Mouse (Mus musculus): Measurements from ENCODE around the gene Bsnd. TPM values are rescaled to one million over a fixed set of nuclear protein-coding genes. Genes with fewer than 3 reads are reported as not detected.

Gene Bsnd
- total RNA-seq, 1 experiment, result 0.09 TPM

GRCm38 (mm10) chr4:106533421-106534080 is 41.5 kb upstream of the Bsnd start:
- TF ChIP-seq CHD2 (IDR thresholded peaks at IDR 0.05; ENCODE audit: low read depth, low read length) (no peak), MAFK (IDR thresholded peaks at IDR 0.05; ENCODE audit: insufficient read depth, low read depth, low read length) (no peak), HCFC1 (IDR thresholded peaks at IDR 0.05; ENCODE audit: borderline replicate concordance, insufficient read depth, low read length) (no peak), ZNF384 (IDR thresholded peaks at IDR 0.05; ENCODE audit: low read depth, low read length) (no peak)
- in situ Hi-C loops (cut with MboI; ENCODE audit: low sequenced_read_pairs in 2 of 2, unreplicated experiment in 2 of 2), result no loop called here
- H3K27ac ChIP-seq (ENCODE audit: insufficient read depth, low read depth, low read length, poor library complexity, severe bottlenecking), result no peak overlapping the region
- no peak overlapping the region for H3K4me3 ChIP-seq (ENCODE audit: insufficient read depth in 1 of 2, low read depth in 1 of 2, low read length in 2 of 2, poor library complexity in 1 of 2, severe bottlenecking in 1 of 2)
- no peaks in the 10 kb centered on the region for H3K9me3 ChIP-seq (ENCODE audit: control insufficient read depth, insufficient read depth, low read depth, low read length)
- H3K36me3 ChIP-seq (ENCODE audit: control insufficient read depth, insufficient read depth, low read length, poor library complexity, severe bottlenecking), result no peaks in the 10 kb centered on the region
- H3K4me1 ChIP-seq (ENCODE audit: control insufficient read depth in 2 of 2, insufficient read depth in 2 of 2, low read length in 2 of 2, poor library complexity in 1 of 2), result peaks cover 0 to 5% of the 10 kb centered on the region in 2 experiments; a peak in 1 of 4 replicates
- no peak overlapping the region for H3K9ac ChIP-seq (ENCODE audit: insufficient read depth, low read depth, low read length, poor library complexity, severe bottlenecking)
- DNase-seq (ENCODE audit: low read depth, low spot score), result no peak

- H3K4me3 ChIP-seq (ENCODE audit: insufficient read depth in 1 of 2, low read depth in 1 of 2, low read length in 2 of 2, poor library complexity in 1 of 2, severe bottlenecking in 1 of 2), result no peak overlapping the region
- H3K9ac ChIP-seq (ENCODE audit: insufficient read depth, low read depth, low read length, poor library complexity, severe bottlenecking), result no peak overlapping the region
- peaks cover 0 to 5% of the 10 kb centered on the region in 2 experiments; a peak in 1 of 4 replicates for H3K4me1 ChIP-seq (ENCODE audit: control insufficient read depth in 2 of 2, insufficient read depth in 2 of 2, low read length in 2 of 2, poor library complexity in 1 of 2)
- in situ Hi-C loops (cut with MboI; ENCODE audit: low sequenced_read_pairs in 2 of 2, unreplicated experiment in 2 of 2), result no loop called here
- no peak for TF ChIP-seq ZC3H11A (IDR thresholded peaks at IDR 0.05; ENCODE audit: borderline replicate concordance, low read depth, low read length)
- TF ChIP-seq ZNF384 (IDR thresholded peaks at IDR 0.05; ENCODE audit: low read depth, low read length), result no peak
- no peak for TF ChIP-seq MAFK (IDR thresholded peaks at IDR 0.05; ENCODE audit: insufficient read depth, low read depth, low read length)
- TF ChIP-seq CHD2 (IDR thresholded peaks at IDR 0.05; ENCODE audit: low read depth, low read length), result no peak
- TF ChIP-seq HCFC1 (IDR thresholded peaks at IDR 0.05; ENCODE audit: borderline replicate concordance, insufficient read depth, low read length), result no peak
- H3K27ac ChIP-seq (ENCODE audit: insufficient read depth, low read depth, low read length, poor library complexity, severe bottlenecking), result no peak overlapping the region
- no peak for DNase-seq (ENCODE audit: low read depth, low spot score)
- H3K9me3 ChIP-seq (ENCODE audit: control insufficient read depth, insufficient read depth, low read depth, low read length), result no peaks in the 10 kb centered on the region
- H3K36me3 ChIP-seq (ENCODE audit: control insufficient read depth, insufficient read depth, low read length, poor library complexity, severe bottlenecking), result no peaks in the 10 kb centered on the region
Measured at GRCm38 (mm10) chr4:106530113-106530482, 38.0 kb upstream of the Bsnd start.

- in situ Hi-C loops (cut with MboI; ENCODE audit: low sequenced_read_pairs in 2 of 2, unreplicated experiment in 2 of 2), result no loop called here
- H3K27ac ChIP-seq (ENCODE audit: insufficient read depth, low read depth, low read length, poor library complexity, severe bottlenecking), result no peak overlapping the region
- no peaks in the 10 kb centered on the region for H3K36me3 ChIP-seq (ENCODE audit: control insufficient read depth, insufficient read depth, low read length, poor library complexity, severe bottlenecking)
- H3K9me3 ChIP-seq (ENCODE audit: control insufficient read depth, insufficient read depth, low read depth, low read length), result no peaks in the 10 kb centered on the region
- peak overlapping the region; percentile 66 for H3K9ac ChIP-seq (ENCODE audit: insufficient read depth, low read depth, low read length, poor library complexity, severe bottlenecking)
- H3K4me3 ChIP-seq (ENCODE audit: insufficient read depth in 1 of 2, low read depth in 1 of 2, low read length in 2 of 2, poor library complexity in 1 of 2, severe bottlenecking in 1 of 2), result peak overlapping the region; percentile 47 to 48
- peaks cover 0 to 5% of the 10 kb centered on the region in 2 experiments; a peak in 1 of 4 replicates for H3K4me1 ChIP-seq (ENCODE audit: control insufficient read depth in 2 of 2, insufficient read depth in 2 of 2, low read length in 2 of 2, poor library complexity in 1 of 2)
- TF ChIP-seq ZC3H11A (IDR thresholded peaks at IDR 0.05; ENCODE audit: borderline replicate concordance, low read depth, low read length) (peak; percentile 94), CHD2 (IDR thresholded peaks at IDR 0.05; ENCODE audit: low read depth, low read length) (no peak), HCFC1 (IDR thresholded peaks at IDR 0.05; ENCODE audit: borderline replicate concordance, insufficient read depth, low read length) (peak; percentile 43; the same call in 1 of the 2 replicates)
- peak; percentile 93 for DNase-seq (ENCODE audit: low read depth, low spot score)
Measured at GRCm38 (mm10) chr4:106529375-106530112, 37.5 kb upstream of the Bsnd start.

GRCm38 (mm10) chr4:106527856-106528547 is 35.9 kb upstream of the Bsnd start:
- in situ Hi-C loops (cut with MboI; ENCODE audit: low sequenced_read_pairs in 2 of 2, unreplicated experiment in 2 of 2), result no loop called here
- TF ChIP-seq ZNF384 (IDR thresholded peaks at IDR 0.05; ENCODE audit: low read depth, low read length), result no peak
- TF ChIP-seq ZC3H11A (IDR thresholded peaks at IDR 0.05; ENCODE audit: borderline replicate concordance, low read depth, low read length), result no peak
- TF ChIP-seq MAFK (IDR thresholded peaks at IDR 0.05; ENCODE audit: insufficient read depth, low read depth, low read length), result no peak
- TF ChIP-seq HCFC1 (IDR thresholded peaks at IDR 0.05; ENCODE audit: borderline replicate concordance, insufficient read depth, low read length), result no peak
- TF ChIP-seq CHD2 (IDR thresholded peaks at IDR 0.05; ENCODE audit: low read depth, low read length), result no peak
- no peaks in the 10 kb centered on the region for H3K9me3 ChIP-seq (ENCODE audit: control insufficient read depth, insufficient read depth, low read depth, low read length)
- H3K27ac ChIP-seq (ENCODE audit: insufficient read depth, low read depth, low read length, poor library complexity, severe bottlenecking), result no peak overlapping the region
- no peak overlapping the region for H3K9ac ChIP-seq (ENCODE audit: insufficient read depth, low read depth, low read length, poor library complexity, severe bottlenecking)
- H3K4me1 ChIP-seq (ENCODE audit: control insufficient read depth in 2 of 2, insufficient read depth in 2 of 2, low read length in 2 of 2, poor library complexity in 1 of 2), result peaks cover 0 to 5% of the 10 kb centered on the region in 2 experiments; a peak in 1 of 4 replicates
- DNase-seq (ENCODE audit: low read depth, low spot score), result no peak
- no peaks in the 10 kb centered on the region for H3K36me3 ChIP-seq (ENCODE audit: control insufficient read depth, insufficient read depth, low read length, poor library complexity, severe bottlenecking)
- no peak overlapping the region for H3K4me3 ChIP-seq (ENCODE audit: insufficient read depth in 1 of 2, low read depth in 1 of 2, low read length in 2 of 2, poor library complexity in 1 of 2, severe bottlenecking in 1 of 2)

Data from ES-E14 (cell line).